Mouse (Mus musculus) adrenal gland, postnatal 0 days (tissue): ENCODE data around the gene Slc45a2. TPM values are rescaled to one million over a fixed set of nuclear protein-coding genes. Genes with fewer than 3 reads are reported as not detected.

ENCODE experiments used
- polyA plus RNA-seq: library from polyadenylated mRNA; unstranded; fragments of >200 nt; fragmentation: Nextera tagmentation; extraction: Ambion mirVana; gene quantifications from 2 replicates; pipeline ENCODE4 v1.2.1, GENCODE M21; 2015

The Slc45a2 gene
- not detected in 2 replicates for polyA plus RNA-seq

DNA sequence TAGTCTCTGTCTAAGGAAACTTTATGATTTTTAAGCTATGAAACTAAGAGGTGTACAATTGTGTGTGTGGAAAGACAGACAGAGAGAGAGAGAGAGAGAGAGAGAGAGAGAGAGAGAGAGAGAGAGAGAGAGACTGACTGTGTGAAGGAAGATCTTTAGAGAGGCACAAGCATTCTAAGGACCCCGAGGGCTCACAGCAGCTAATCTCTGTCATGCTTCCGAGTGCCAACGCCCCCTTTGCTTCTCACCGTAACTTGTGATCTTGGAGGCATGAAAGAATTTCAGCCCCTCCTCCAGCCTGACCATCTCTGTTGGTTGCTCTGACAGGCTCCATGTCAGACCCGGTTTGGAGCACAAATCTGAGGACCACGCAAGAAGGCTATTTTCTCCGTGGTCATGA, at the start of gene Slc45a2:
Gene Slc45a2, plus strand, starts transcription at position 301 of the 400 bp plus-strand sequence.

GRCm38 (mm10) chr15:10951951-10952759, 48.4 kb upstream of the Slc45a2 start, which contains the start of gene C1qtnf3:
TSS of gene C1qtnf3 (plus strand) at chr15:10952332.

GRCm38 (mm10) chr15:10981377-10982063, 19.0 kb upstream of the Slc45a2 start, which contains the start of gene Amacr:
TSS of gene Amacr (plus strand) at chr15:10981756.

DNA sequence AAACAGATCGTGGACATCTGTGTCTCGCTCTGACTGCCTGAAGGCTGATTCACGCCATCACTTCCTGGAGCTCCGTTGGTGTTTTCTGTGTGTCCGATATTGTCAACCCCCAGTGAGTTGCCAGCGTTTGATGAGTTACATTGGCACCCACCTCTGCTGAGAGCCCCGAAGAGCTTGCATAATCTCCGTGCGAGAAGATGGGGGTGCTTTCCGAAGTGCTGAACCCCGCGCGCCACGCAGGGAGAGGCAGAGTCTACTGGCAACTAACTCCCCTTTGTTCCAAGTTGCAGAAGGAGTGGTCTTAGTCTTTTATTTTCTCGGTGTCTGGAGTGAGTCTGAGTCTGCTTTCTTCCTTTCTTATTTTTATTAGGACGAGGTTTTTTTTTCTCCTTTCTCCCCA, 37.2 kb downstream of the Slc45a2 start, which contains the start of gene Rxfp3:
Gene Rxfp3, minus strand, starts transcription at position 281 of the 400 bp plus-strand sequence.

DNA sequence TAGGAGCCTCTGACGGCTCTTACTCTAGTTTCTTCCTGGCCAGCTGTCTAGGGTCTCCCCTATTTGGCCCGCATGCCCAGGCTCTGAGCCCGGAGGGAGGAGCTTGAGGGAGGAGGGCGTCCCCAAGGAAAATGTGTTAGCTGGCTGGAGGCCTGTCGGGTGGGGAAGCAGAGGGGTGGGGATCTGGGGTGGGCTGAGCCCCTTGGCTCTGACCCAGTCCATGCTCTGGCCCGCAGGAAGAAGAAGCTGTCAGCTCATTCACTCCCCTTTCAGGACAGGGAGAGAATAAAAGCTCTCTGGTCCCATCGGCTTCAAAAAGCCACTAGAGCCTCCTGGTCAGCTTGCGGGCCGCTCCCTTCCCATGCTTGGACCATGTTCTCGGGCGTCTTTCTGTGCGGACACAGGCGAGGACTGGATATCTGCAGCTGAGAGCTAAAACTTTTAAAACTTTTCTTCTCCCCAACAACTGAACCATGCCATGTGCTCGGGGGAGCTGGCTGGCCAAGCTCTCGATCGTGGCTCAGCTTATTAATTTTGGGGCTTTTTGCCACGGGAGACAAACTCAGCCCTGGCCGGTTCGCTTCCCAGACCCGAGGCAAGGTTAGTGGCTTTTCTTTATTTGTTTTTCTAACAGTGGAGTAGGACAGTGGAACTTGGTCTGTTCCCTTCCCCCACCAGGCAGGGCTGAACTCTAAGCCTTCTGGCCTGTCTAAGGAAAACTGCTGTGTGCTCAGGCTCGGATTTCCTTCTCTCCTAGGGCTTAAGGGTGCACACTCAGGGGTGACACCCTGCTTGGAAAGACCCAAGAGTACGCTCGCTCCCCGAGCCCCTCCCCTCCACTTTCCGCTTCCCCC, 64.3 kb downstream of the Slc45a2 start, which contains the start of gene Adamts12:
Gene Adamts12, plus strand, starts transcription at position 233 of the 854 bp plus-strand sequence.

Other genes starting within 250 kb of the Slc45a2 start
- gene C1qtnf3, start 48.4 kb upstream of the Slc45a2 start, polyA plus RNA-seq: 28.4 and 41.7 TPM in 2 replicates
- gene Amacr, start 19.0 kb upstream of the Slc45a2 start, polyA plus RNA-seq: 15.0 and 19.8 TPM in 2 replicates
- 0.12 and 0.14 TPM in 2 replicates for gene Rxfp3, start 37.3 kb downstream of the Slc45a2 start, polyA plus RNA-seq
- gene Adamts12, start 64.1 kb downstream of the Slc45a2 start, polyA plus RNA-seq: 2.8 and 3.9 TPM in 2 replicates